Mouse (Mus musculus): ENCODE measurements around the gene Fes.
"Not testable (repeated sequence)": the region's sequence is repeated elsewhere in the genome, so short reads cannot be mapped to it uniquely, and the experiment has no call there.

Fes gene

GRCm38 (mm10) chr7:80404101-80404894 is 16.6 kb upstream of the Fes start:
- DNase-seq (ENCODE audit: low spot score in 2 of 2) = no peak

- peak; percentile 60 to 64 for DNase-seq (ENCODE audit: low spot score in 2 of 2)
Measured at GRCm38 (mm10) chr7:80403551-80403950, 15.8 kb upstream of the Fes start.

GRCm38 (mm10) chr7:80402651-80403321 is 15.0 kb upstream of the Fes start:
- DNase-seq (ENCODE audit: low spot score in 2 of 2) = peak in 1 of 2 experiments; percentile 46

- no peak for DNase-seq (ENCODE audit: low spot score in 2 of 2)
Measured at GRCm38 (mm10) chr7:80401860-80402641, 14.3 kb upstream of the Fes start.

GRCm38 (mm10) chr7:80401041-80401859 is 13.5 kb upstream of the Fes start:
- no peak for DNase-seq (ENCODE audit: low spot score in 2 of 2)

GRCm38 (mm10) chr7:80400571-80400970 is 12.8 kb upstream of the Fes start:
- no peak for DNase-seq (ENCODE audit: low spot score in 2 of 2)

- DNase-seq (ENCODE audit: low spot score in 2 of 2) = no peak
Measured at GRCm38 (mm10) chr7:80400099-80400498, 12.4 kb upstream of the Fes start.

GRCm38 (mm10) chr7:80398654-80399444 is 11.1 kb upstream of the Fes start:
- no peak for DNase-seq (ENCODE audit: low spot score in 2 of 2)

- DNase-seq (ENCODE audit: low spot score in 2 of 2) = no peak
Measured at GRCm38 (mm10) chr7:80397986-80398385, 10.2 kb upstream of the Fes start.

- DNase-seq (ENCODE audit: low spot score in 2 of 2) = not testable (repeated sequence)
Measured at GRCm38 (mm10) chr7:80396427-80396826, 8.7 kb upstream of the Fes start.

GRCm38 (mm10) chr7:80394600-80394999 is 6.9 kb upstream of the Fes start:
- no peak for DNase-seq (ENCODE audit: low spot score in 2 of 2)

- DNase-seq (ENCODE audit: low spot score in 2 of 2) = no peak
Measured at GRCm38 (mm10) chr7:80392119-80392518, 4.4 kb upstream of the Fes start.

GRCm38 (mm10) chr7:80387033-80387632 is 613 bp downstream of the Fes start:
- DNase-seq (ENCODE audit: low spot score in 2 of 2) = no peak

- peak; percentile 72 to 87 for DNase-seq (ENCODE audit: low spot score in 2 of 2)
Measured at GRCm38 (mm10) chr7:80386235-80386930, 1.4 kb downstream of the Fes start.

- DNase-seq (ENCODE audit: low spot score in 2 of 2) = no peak
Measured at GRCm38 (mm10) chr7:80382919-80383318, 4.8 kb downstream of the Fes start.

GRCm38 (mm10) chr7:80379531-80379930 is 8.2 kb downstream of the Fes start:
- DNase-seq (ENCODE audit: low spot score in 2 of 2) = no peak

GRCm38 (mm10) chr7:80377471-80377870 is 10.3 kb downstream of the Fes start:
- DNase-seq (ENCODE audit: low spot score in 2 of 2) = no peak

- no peak for DNase-seq (ENCODE audit: low spot score in 2 of 2)
Measured at GRCm38 (mm10) chr7:80376192-80376591, 11.6 kb downstream of the Fes start.

GRCm38 (mm10) chr7:80375376-80376039 is 12.2 kb downstream of the Fes start:
- no peak for DNase-seq (ENCODE audit: low spot score in 2 of 2)
